Mouse (Mus musculus) midbrain, embryonic 15.5 days (tissue): Measurements from ENCODE around the gene Cisd3. TPM values are rescaled to one million over a fixed set of nuclear protein-coding genes. Genes with fewer than 3 reads are reported as not detected.
A peak's percentile ranks its signal among the peaks of the same experiment; 100 is the strongest.

Experiments
- ATAC-seq: fragments of 200-750 bp; cut with Nextera tagmentation; replicated peaks from 2 replicates; pipeline ENCODE4 v1.8.0; 2017; ENCODE audit warnings: moderate TSS enrichment
- H3K27ac ChIP-seq: fragments of 300-500 bp; sonication (generic); 2 replicates; pipeline ENCODE4 v1.5.1; 2015; ENCODE audit warnings: mild to moderate bottlenecking, inconsistent platforms
- H3K27me3 ChIP-seq: fragments of 300-500 bp; sonication (generic); replicated peaks from 2 replicates; pipeline ENCODE4 v1.6.1; 2015; ENCODE audit warnings: inconsistent platforms
- H3K36me3 ChIP-seq: fragments of 300-500 bp; sonication (generic); replicated peaks from 2 replicates; pipeline ENCODE4 v1.6.1; 2015; ENCODE audit warnings: inconsistent platforms
- H3K4me1 ChIP-seq: fragments of 300-500 bp; sonication (generic); 2 replicates; pipeline ENCODE4 v1.6.1; 2015; ENCODE audit warnings: inconsistent platforms
- H3K4me2 ChIP-seq: fragments of 300-500 bp; sonication (generic); 2 replicates; pipeline ENCODE4 v1.6.1; 2015; ENCODE audit warnings: inconsistent platforms, mild to moderate bottlenecking, moderate library complexity
- H3K4me3 ChIP-seq: fragments of 300-500 bp; sonication (generic); 2 replicates; pipeline ENCODE4 v1.5.1; 2015; ENCODE audit warnings: mild to moderate bottlenecking, inconsistent platforms
- H3K9ac ChIP-seq: fragments of 300-500 bp; sonication (generic); 2 replicates; pipeline ENCODE4 v1.6.1; 2015; ENCODE audit warnings: mild to moderate bottlenecking, inconsistent platforms
- H3K9me3 ChIP-seq: fragments of 300-500 bp; sonication (generic); 2 replicates; pipeline ENCODE4 v1.6.1; 2016; ENCODE audit warnings: inconsistent platforms
- WGBS: fragments of 180-500 bp; shearing (Covaris S2); methylation state at CpG from one replicate; pipeline ENCODE4 v1.1.7; 2015; ENCODE audit warnings: mixed read lengths; 5-methylcytosine and 5-hydroxymethylcytosine counted together
- polyA plus RNA-seq: library from polyadenylated mRNA; unstranded; fragments of >200 nt; fragmentation: Nextera tagmentation; extraction: Ambion mirVana; gene quantifications from 2 replicates; pipeline ENCODE4 v1.2.1, GENCODE M21; 2015

Gene Cisd3
- polyA plus RNA-seq, 1 experiment from 2014 or later: 21.6 TPM

- Histone ChIP-seq H3K4me1 (peaks cover 62% of the 10 kb centered on the region), H3K4me3 (peak overlapping the region; percentile 79), H3K9me3 (no peaks in the 10 kb centered on the region), H3K27ac (no peak overlapping the region), H3K9ac (no peak overlapping the region), H3K36me3 (peaks cover 6% of the 10 kb centered on the region), H3K27me3 (no peaks in the 10 kb centered on the region), H3K4me2 (peak overlapping the region; percentile 61)
- 66% methylated on average over 8 of the region's 8 CpGs for WGBS
- ATAC-seq: no peak
Observed at GRCm38 (mm10) chr11:97696669-97697068, 11.0 kb downstream of the Cisd3 start.

GRCm38 (mm10) chr11:97697199-97697890 is 11.7 kb downstream of the Cisd3 start:
- peak overlapping the region; percentile 61 for H3K4me2 ChIP-seq
- H3K9me3 ChIP-seq: no peaks in the 10 kb centered on the region
- ATAC-seq: no peak
- WGBS: 50% methylated on average over 11 of the region's 11 CpGs
- peaks cover 67% of the 10 kb centered on the region for H3K4me1 ChIP-seq
- H3K27ac ChIP-seq: peak overlapping the region; percentile 98
- H3K4me3 ChIP-seq: peak overlapping the region; percentile 79
- no peaks in the 10 kb centered on the region for H3K36me3 ChIP-seq
- H3K27me3 ChIP-seq: no peaks in the 10 kb centered on the region
- peak overlapping the region; percentile 93 for H3K9ac ChIP-seq

- no peaks in the 10 kb centered on the region for H3K36me3 ChIP-seq
- H3K4me1 ChIP-seq: peaks cover 62% of the 10 kb centered on the region
- ATAC-seq: no peak
- H3K4me2 ChIP-seq: peak overlapping the region; percentile 61
- no peaks in the 10 kb centered on the region for H3K27me3 ChIP-seq
- peak overlapping the region; percentile 98 for H3K27ac ChIP-seq
- WGBS: under 1% methylated on average over 14 of the region's 14 CpGs
- peak overlapping the region; percentile 79 for H3K4me3 ChIP-seq
- no peaks in the 10 kb centered on the region for H3K9me3 ChIP-seq
- peak overlapping the region; percentile 93 for H3K9ac ChIP-seq
Observed at GRCm38 (mm10) chr11:97697891-97698529, 12.4 kb downstream of the Cisd3 start.

GRCm38 (mm10) chr11:97698741-97699611 is 13.3 kb downstream of the Cisd3 start:
- Histone ChIP-seq H3K27me3 (no peaks in the 10 kb centered on the region), H3K9me3 (no peaks in the 10 kb centered on the region), H3K4me2 (peak overlapping the region; percentile 61), H3K9ac (peak overlapping the region; percentile 93), H3K4me3 (peak overlapping the region; percentile 79), H3K36me3 (no peaks in the 10 kb centered on the region), H3K27ac (peak overlapping the region; percentile 98), H3K4me1 (peaks cover 57% of the 10 kb centered on the region)
- ATAC-seq: no peak
- WGBS: under 1% methylated on average over 60 of the region's 63 CpGs

- peak overlapping the region; percentile 93 for H3K9ac ChIP-seq
- WGBS: 0% methylated on average over 7 of the region's 9 CpGs
- H3K9me3 ChIP-seq: no peaks in the 10 kb centered on the region
- H3K27ac ChIP-seq: peak overlapping the region; percentile 98
- H3K27me3 ChIP-seq: no peaks in the 10 kb centered on the region
- peaks cover 57% of the 10 kb centered on the region for H3K4me1 ChIP-seq
- peak overlapping the region; percentile 79 for H3K4me3 ChIP-seq
- ATAC-seq: peak; percentile 24
- peak overlapping the region; percentile 61 for H3K4me2 ChIP-seq
- no peaks in the 10 kb centered on the region for H3K36me3 ChIP-seq
Observed at GRCm38 (mm10) chr11:97699626-97700002, 14.0 kb downstream of the Cisd3 start.

- Histone ChIP-seq H3K9ac (peak within 1 kb of the TSS; percentile 93), H3K9me3 (no peaks in the 10 kb centered on the region), H3K4me2 (peak within 1 kb of the TSS; percentile 61), H3K27me3 (no peaks in the 10 kb centered on the region), H3K4me1 (peaks cover 55% of the 10 kb centered on the region), H3K36me3 (no peaks in the 10 kb centered on the region), H3K4me3 (peak within 1 kb of the TSS; percentile 79), H3K27ac (peak within 1 kb of the TSS; percentile 98)
- peak; percentile 8; the same call in 1 of the 2 replicates for ATAC-seq
- WGBS: under 1% methylated on average over 84 of the region's 85 CpGs
Observed at GRCm38 (mm10) chr11:97700003-97700745, 14.5 kb downstream of the Cisd3 start, which contains the start of gene Pcgf2. Gene Pcgf2, minus strand, starts transcription at chr11:97700497.

- Histone ChIP-seq H3K4me2 (peak overlapping the region; percentile 61), H3K4me3 (peak overlapping the region; percentile 79), H3K36me3 (peaks cover 5% of the 10 kb centered on the region; the same call in 1 of the 2 replicates), H3K9ac (peak overlapping the region; percentile 85), H3K27me3 (no peaks in the 10 kb centered on the region), H3K4me1 (peaks cover 48% of the 10 kb centered on the region), H3K27ac (peak overlapping the region; percentile 98), H3K9me3 (no peaks in the 10 kb centered on the region)
- WGBS: 18% methylated on average over 30 of the region's 30 CpGs
- ATAC-seq: no peak
Observed at GRCm38 (mm10) chr11:97700746-97701580, 15.3 kb downstream of the Cisd3 start.

GRCm38 (mm10) chr11:97701581-97702392 is 16.2 kb downstream of the Cisd3 start:
- Histone ChIP-seq H3K9me3 (no peaks in the 10 kb centered on the region), H3K9ac (peak overlapping the region; percentile 85; the same call in 1 of the 2 replicates), H3K4me1 (peaks cover 39% of the 10 kb centered on the region), H3K27ac (peak overlapping the region; percentile 98), H3K27me3 (no peaks in the 10 kb centered on the region), H3K36me3 (peaks cover 11% of the 10 kb centered on the region), H3K4me2 (peak overlapping the region; percentile 61), H3K4me3 (peak overlapping the region; percentile 79)
- 43% methylated on average over 15 of the region's 15 CpGs for WGBS
- no peak for ATAC-seq

- Histone ChIP-seq H3K9ac (peak overlapping the region; percentile 55), H3K9me3 (no peaks in the 10 kb centered on the region), H3K27me3 (no peaks in the 10 kb centered on the region), H3K36me3 (peaks cover 17% of the 10 kb centered on the region), H3K4me3 (peak overlapping the region; percentile 79), H3K4me2 (peak overlapping the region; percentile 61), H3K27ac (peak overlapping the region; percentile 98), H3K4me1 (peaks cover 34% of the 10 kb centered on the region)
- under 1% methylated on average over 24 of the region's 24 CpGs for WGBS
- peak; percentile 6 for ATAC-seq
Observed at GRCm38 (mm10) chr11:97702393-97702745, 16.7 kb downstream of the Cisd3 start.

- peak; percentile 90 for ATAC-seq
- peak within 1 kb of the TSS; percentile 85 for H3K4me2 ChIP-seq
- under 1% methylated on average over 35 of the region's 35 CpGs for WGBS
Observed at GRCm38 (mm10) chr11:97703039-97703826, 17.6 kb downstream of the Cisd3 start, which contains the start of gene Psmb3. Gene Psmb3, plus strand, starts transcription at chr11:97703399.

More at GRCm38 (mm10) chr11:97703039-97703826, 17.6 kb downstream of the Cisd3 start, which contains the start of gene Psmb3:
- Histone ChIP-seq H3K9ac (peak within 1 kb of the TSS; percentile 90), H3K4me1 (peaks cover 27% of the 10 kb centered on the region), H3K27ac (peak within 1 kb of the TSS; percentile 98), H3K9me3 (no peaks in the 10 kb centered on the region), H3K27me3 (no peaks in the 10 kb centered on the region), H3K4me3 (peak within 1 kb of the TSS; percentile 79), H3K36me3 (peaks cover 23% of the 10 kb centered on the region)
